Mouse (Mus musculus): ENCODE measurements around the gene Sigirr. TPM values are rescaled to one million over a fixed set of nuclear protein-coding genes. Genes with fewer than 3 reads are reported as not detected.

The Sigirr gene
- polyA plus RNA-seq, 1 experiment from 2014 or later: 3.3 TPM

- peaks cover 7% of the 10 kb centered on the region; the same call in 1 of the 2 replicates for H3K36me3 ChIP-seq
- peaks cover 39% of the 10 kb centered on the region for H3K4me1 ChIP-seq
- no peak overlapping the region for H3K27ac ChIP-seq (replicated peaks)
- WGBS: 93% methylated on average over 14 of the region's 14 CpGs
- no peak for ATAC-seq (ENCODE audit: low FRiP score)
- no peak overlapping the region for H3K4me2 ChIP-seq
- H3K9ac ChIP-seq (replicated peaks): no peak overlapping the region
- no peak overlapping the region for H3K4me3 ChIP-seq (replicated peaks)
- no peaks in the 10 kb centered on the region for H3K9me3 ChIP-seq (replicated peaks)
- no peaks in the 10 kb centered on the region for H3K27me3 ChIP-seq (replicated peaks)
Measured at GRCm38 (mm10) chr7:141058601-141059341, 41.6 kb downstream of the Sigirr start.

- WGBS: 97% methylated on average over 1 of the region's 1 CpGs
- Histone ChIP-seq H3K4me1 (peaks cover 30% of the 10 kb centered on the region), H3K9me3 (replicated peaks) (no peaks in the 10 kb centered on the region), H3K9ac (replicated peaks) (no peak overlapping the region), H3K4me3 (replicated peaks) (no peak overlapping the region), H3K36me3 (peaks cover 3% of the 10 kb centered on the region; the same call in 1 of the 2 replicates), H3K4me2 (no peak overlapping the region), H3K27me3 (replicated peaks) (no peaks in the 10 kb centered on the region), H3K27ac (replicated peaks) (no peak overlapping the region)
- ATAC-seq (ENCODE audit: low FRiP score): no peak
Measured at GRCm38 (mm10) chr7:141057541-141057940, 42.8 kb downstream of the Sigirr start.

DNA sequence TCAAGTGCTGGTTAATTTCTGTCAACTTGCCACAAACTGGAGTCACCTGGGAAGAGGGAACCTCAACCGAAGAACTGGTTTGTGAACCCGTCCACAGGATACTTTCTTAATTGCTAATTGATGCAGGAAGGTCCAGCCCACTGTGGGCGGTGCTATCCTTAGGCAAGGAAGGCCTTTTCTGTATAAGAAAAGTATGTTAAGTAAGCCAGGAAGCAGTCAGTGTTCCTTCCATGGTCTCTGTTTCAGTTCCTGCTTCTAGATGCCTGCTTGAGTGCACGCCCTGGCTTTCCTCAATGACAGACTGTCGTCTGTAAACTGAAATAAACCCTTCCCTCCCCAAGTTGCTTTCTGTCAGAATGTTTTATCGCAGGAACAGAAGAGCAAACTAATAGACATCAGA lies 43.4 kb downstream of the Sigirr start:
- no peak for ATAC-seq (ENCODE audit: low FRiP score)

GRCm38 (mm10) chr7:141055785-141056184 lies 44.6 kb downstream of the Sigirr start:
- Histone ChIP-seq H3K4me2 (no peak overlapping the region), H3K27ac (replicated peaks) (no peak overlapping the region), H3K36me3 (peaks cover 3% of the 10 kb centered on the region; the same call in 1 of the 2 replicates), H3K9me3 (replicated peaks) (no peaks in the 10 kb centered on the region), H3K27me3 (replicated peaks) (no peaks in the 10 kb centered on the region), H3K4me1 (peaks cover 19% of the 10 kb centered on the region), H3K4me3 (replicated peaks) (no peak overlapping the region), H3K9ac (replicated peaks) (no peak overlapping the region)
- WGBS: 87% methylated on average over 4 of the region's 4 CpGs
- ATAC-seq (ENCODE audit: low FRiP score): no peak

More for the DNA sequence above, 43.4 kb downstream of the Sigirr start:
- H3K27ac ChIP-seq (replicated peaks): no peak overlapping the region
- 90% methylated on average over 6 of the region's 6 CpGs for WGBS
- no peaks in the 10 kb centered on the region for H3K27me3 ChIP-seq (replicated peaks)
- peaks cover 3% of the 10 kb centered on the region; the same call in 1 of the 2 replicates for H3K36me3 ChIP-seq
- H3K9ac ChIP-seq (replicated peaks): no peak overlapping the region
- no peaks in the 10 kb centered on the region for H3K9me3 ChIP-seq (replicated peaks)
- H3K4me1 ChIP-seq: peaks cover 24% of the 10 kb centered on the region
- no peak overlapping the region for H3K4me3 ChIP-seq (replicated peaks)
- H3K4me2 ChIP-seq: no peak overlapping the region

- 82% methylated on average over 2 of the region's 2 CpGs for WGBS
Measured at GRCm38 (mm10) chr7:141052421-141052820, 48.0 kb downstream of the Sigirr start.

GRCm38 (mm10) chr7:141052016-141052415 lies 48.4 kb downstream of the Sigirr start:
- H3K36me3 ChIP-seq: peaks cover 3% of the 10 kb centered on the region; the same call in 1 of the 2 replicates
- ATAC-seq (ENCODE audit: low FRiP score): no peak
- H3K4me3 ChIP-seq (replicated peaks): no peak overlapping the region
- H3K9ac ChIP-seq (replicated peaks): no peak overlapping the region
- H3K9me3 ChIP-seq (replicated peaks): no peaks in the 10 kb centered on the region
- no peak overlapping the region for H3K4me2 ChIP-seq
- H3K27me3 ChIP-seq (replicated peaks): no peaks in the 10 kb centered on the region
- WGBS: 95% methylated on average over 4 of the region's 4 CpGs
- no peak overlapping the region for H3K27ac ChIP-seq (replicated peaks)
- peaks cover 15% of the 10 kb centered on the region for H3K4me1 ChIP-seq

More at GRCm38 (mm10) chr7:141052421-141052820, 48.0 kb downstream of the Sigirr start:
- H3K4me2 ChIP-seq: no peak overlapping the region
- no peaks in the 10 kb centered on the region for H3K27me3 ChIP-seq (replicated peaks)
- peaks cover 3% of the 10 kb centered on the region; the same call in 1 of the 2 replicates for H3K36me3 ChIP-seq
- peaks cover 11% of the 10 kb centered on the region for H3K4me1 ChIP-seq
- no peak overlapping the region for H3K4me3 ChIP-seq (replicated peaks)
- no peak overlapping the region for H3K27ac ChIP-seq (replicated peaks)
- H3K9me3 ChIP-seq (replicated peaks): no peaks in the 10 kb centered on the region
- ATAC-seq (ENCODE audit: low FRiP score): no peak
- H3K9ac ChIP-seq (replicated peaks): no peak overlapping the region

- no peak overlapping the region for H3K4me3 ChIP-seq (replicated peaks)
- 70% methylated on average over 17 of the region's 17 CpGs for WGBS
- no peak overlapping the region for H3K4me2 ChIP-seq
- H3K27me3 ChIP-seq (replicated peaks): no peaks in the 10 kb centered on the region
- no peaks in the 10 kb centered on the region for H3K9me3 ChIP-seq (replicated peaks)
- no peak for ATAC-seq (ENCODE audit: low FRiP score)
- peaks cover 3% of the 10 kb centered on the region; the same call in 1 of the 2 replicates for H3K36me3 ChIP-seq
- H3K9ac ChIP-seq (replicated peaks): no peak overlapping the region
- no peak overlapping the region for H3K27ac ChIP-seq (replicated peaks)
- peaks cover 18% of the 10 kb centered on the region for H3K4me1 ChIP-seq
Measured at GRCm38 (mm10) chr7:141051060-141051685, 49.2 kb downstream of the Sigirr start.

GRCm38 (mm10) chr7:141049326-141049725 lies 51.0 kb downstream of the Sigirr start:
- Histone ChIP-seq H3K36me3 (no peaks in the 10 kb centered on the region), H3K27me3 (replicated peaks) (no peaks in the 10 kb centered on the region), H3K4me3 (replicated peaks) (no peak overlapping the region), H3K9ac (replicated peaks) (no peak overlapping the region), H3K9me3 (replicated peaks) (no peaks in the 10 kb centered on the region), H3K4me2 (no peak overlapping the region), H3K4me1 (peaks cover 18% of the 10 kb centered on the region), H3K27ac (replicated peaks) (no peak overlapping the region)
- ATAC-seq (ENCODE audit: low FRiP score): 0 out of 2 replicates have a peak, but pooled peaks have one; percentile 13
- WGBS: 77% methylated on average over 2 of the region's 2 CpGs

- Histone ChIP-seq H3K4me3 (replicated peaks) (peak overlapping the region; percentile 39), H3K4me1 (peaks cover 18% of the 10 kb centered on the region), H3K36me3 (no peaks in the 10 kb centered on the region), H3K9me3 (replicated peaks) (no peaks in the 10 kb centered on the region), H3K4me2 (peak overlapping the region; percentile 92), H3K27me3 (replicated peaks) (no peaks in the 10 kb centered on the region), H3K9ac (replicated peaks) (peak overlapping the region; percentile 40), H3K27ac (replicated peaks) (peak overlapping the region; percentile 85)
- peak; percentile 95 for ATAC-seq (ENCODE audit: low FRiP score)
- WGBS: 12% methylated on average over 21 of the region's 21 CpGs
Measured at GRCm38 (mm10) chr7:141048226-141049218, 51.9 kb downstream of the Sigirr start.

DNA sequence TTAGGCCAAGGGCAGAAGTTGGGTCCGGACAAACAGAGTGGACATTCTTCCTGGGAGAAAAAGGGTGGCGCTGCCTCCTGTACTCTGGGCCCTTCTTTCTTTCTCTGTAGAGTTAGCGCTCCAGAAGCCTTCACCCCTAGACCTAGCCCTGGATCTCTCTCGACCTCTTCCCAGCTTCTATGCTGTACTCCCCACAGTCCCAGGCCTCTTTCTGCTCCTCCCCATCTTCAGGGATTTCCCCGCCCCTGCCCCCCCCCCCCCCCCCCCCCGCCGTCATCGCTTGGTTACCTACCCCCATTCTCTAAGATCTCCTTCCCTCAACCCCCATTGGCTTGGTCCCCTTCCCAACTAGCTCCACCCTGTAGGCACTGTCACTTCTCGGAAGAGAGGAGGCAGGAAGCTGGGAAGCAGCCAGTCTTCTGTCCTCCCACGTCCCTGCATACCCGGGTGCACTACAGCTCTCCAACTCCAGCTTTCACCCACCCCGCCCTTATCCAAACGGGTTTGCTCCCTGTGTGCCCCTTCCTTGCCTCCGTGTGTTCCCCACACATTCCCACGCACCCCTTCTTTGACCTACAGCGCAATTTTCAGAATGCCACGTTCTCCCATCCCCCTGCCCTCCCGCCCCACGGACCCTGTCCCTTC lies 52.7 kb downstream of the Sigirr start:
- WGBS: 10% methylated on average over 16 of the region's 19 CpGs
- Histone ChIP-seq H3K27ac (replicated peaks) (peak overlapping the region; percentile 85), H3K4me3 (replicated peaks) (peak overlapping the region; percentile 39), H3K9me3 (replicated peaks) (no peaks in the 10 kb centered on the region), H3K4me1 (peaks cover 18% of the 10 kb centered on the region), H3K36me3 (no peaks in the 10 kb centered on the region), H3K4me2 (peak overlapping the region; percentile 92), H3K9ac (replicated peaks) (peak overlapping the region; percentile 40), H3K27me3 (replicated peaks) (no peaks in the 10 kb centered on the region)
- peak; percentile 83 for ATAC-seq (ENCODE audit: low FRiP score)
